Mouse (Mus musculus) CH12.LX (cell line): ENCODE measurements around the gene Filip1l. TPM values are rescaled to one million over a fixed set of nuclear protein-coding genes. Genes with fewer than 3 reads are reported as not detected.

Experiments
- DNase-seq: peaks from one replicate; pipeline ENCODE4 v3.0.0-alpha.2; 2013; ENCODE audit errors: extremely low read depth
- H3K27ac ChIP-seq: 2 replicates; pipeline ENCODE4 v1.5.1; 2012; ENCODE audit warnings: low read depth, mild to moderate bottlenecking, control low read depth, moderate library complexity; ENCODE audit not compliant: insufficient read depth
- H3K27me3 ChIP-seq: replicated peaks from 2 replicates; pipeline ENCODE3; 2012; ENCODE audit warnings: inconsistent platforms
- H3K36me3 ChIP-seq, 2 experiments: replicated peaks in 1 of 2; 2 replicates each; pipeline versions ENCODE3 to v1.6.1; 2012; ENCODE audit warnings: inconsistent platforms in 1 of 2, low read length in 1 of 2, mild to moderate bottlenecking in 1 of 2, mixed read lengths in 1 of 2, moderate library complexity in 1 of 2; ENCODE audit not compliant: control insufficient read depth in 1 of 2, insufficient read depth in 1 of 2
- H3K4me1 ChIP-seq, 2 experiments: 2 replicates each; pipeline ENCODE4 v1.6.1; 2012; ENCODE audit warnings: inconsistent platforms in 1 of 2, moderate library complexity in 1 of 2; ENCODE audit not compliant: insufficient read depth in 2 of 2, control insufficient read depth in 1 of 2
- H3K4me2 ChIP-seq: 2 replicates; pipeline ENCODE4 v1.6.1; 2012; ENCODE audit warnings: low read depth, mild to moderate bottlenecking, control low read depth; ENCODE audit not compliant: poor library complexity, insufficient read depth, severe bottlenecking
- H3K4me3 ChIP-seq, 3 experiments: fragments of 150-350 bp in 1 of 3; sonication (generic) in 1 of 3; replicated peaks in 1 of 3; 2 replicates each; pipeline versions ENCODE3 to v1.5.1; 2011 to 2012; ENCODE audit warnings: low read depth in 2 of 3, low read length in 2 of 3, mild to moderate bottlenecking in 2 of 3, moderate library complexity in 2 of 3, control low read depth in 1 of 3, improper control_type of control experiment in 1 of 3, inconsistent platforms in 1 of 3, mixed read lengths in 1 of 3; ENCODE audit not compliant: poor library complexity in 1 of 3
- H3K79me2 ChIP-seq: replicated peaks from 2 replicates; pipeline ENCODE4 v1.6.1; 2012; ENCODE audit warnings: mild to moderate bottlenecking, moderate library complexity; ENCODE audit not compliant: control insufficient read depth, poor library complexity, insufficient read depth, severe bottlenecking; ENCODE audit errors: extremely low read depth
- H3K9ac ChIP-seq: 2 replicates; pipeline ENCODE4 v1.6.1; 2012; ENCODE audit warnings: low read depth, mild to moderate bottlenecking, control low read depth, moderate library complexity; ENCODE audit not compliant: insufficient read depth
- H3K9me3 ChIP-seq: replicated peaks from 2 replicates; pipeline ENCODE3; 2012; ENCODE audit warnings: low read length, inconsistent platforms, mixed read lengths
- CHD1 ChIP-seq: IDR thresholded peaks from 2 replicates; pipeline ENCODE4 v1.6.1; 2012; ENCODE audit warnings: low read depth, low read length, improper control_type of control experiment, inconsistent platforms
- CHD2 ChIP-seq: IDR thresholded peaks from 2 replicates; pipeline ENCODE4 v1.6.1; 2011; ENCODE audit warnings: low read length, improper control_type of control experiment
- E2F4 ChIP-seq: IDR thresholded peaks from 2 replicates; pipeline ENCODE4 v1.6.1; 2011; ENCODE audit warnings: low read depth, low read length, improper control_type of control experiment; ENCODE audit not compliant: insufficient replicate concordance
- ELF1 ChIP-seq: IDR thresholded peaks from 2 replicates; pipeline ENCODE4 v1.6.1; 2014; ENCODE audit warnings: low read depth, mild to moderate bottlenecking, inconsistent platforms, low read length, improper control_type of control experiment
- EP300 ChIP-seq: IDR thresholded peaks from 2 replicates; pipeline ENCODE4 v1.6.1; 2011; ENCODE audit warnings: low read length, improper control_type of control experiment
- GABPA ChIP-seq: IDR thresholded peaks from 2 replicates; pipeline ENCODE4 v1.6.1; 2012; ENCODE audit warnings: low read depth, low read length, improper control_type of control experiment, inconsistent platforms; ENCODE audit not compliant: insufficient replicate concordance
- HCFC1 ChIP-seq: IDR thresholded peaks from 2 replicates; pipeline ENCODE4 v1.6.1; 2012; ENCODE audit warnings: low read depth, mild to moderate bottlenecking, inconsistent platforms, low read length, improper control_type of control experiment
- JUN ChIP-seq: IDR thresholded peaks from 2 replicates; pipeline ENCODE4 v1.6.1; 2011; ENCODE audit warnings: low read depth, mild to moderate bottlenecking, low read length, improper control_type of control experiment, moderate library complexity; ENCODE audit not compliant: insufficient read depth
- JUND ChIP-seq: conservative IDR thresholded peaks from 2 replicates; pipeline ENCODE4 v1.6.1; 2011; ENCODE audit warnings: low read depth, low read length, improper control_type of control experiment
- MAZ ChIP-seq: IDR thresholded peaks from 2 replicates; pipeline ENCODE4 v1.6.1; 2012; ENCODE audit warnings: low read depth, mild to moderate bottlenecking, inconsistent platforms, low read length, improper control_type of control experiment, moderate library complexity
- MEF2A ChIP-seq: IDR thresholded peaks from 2 replicates; pipeline ENCODE4 v1.6.1; 2014; ENCODE audit warnings: low read depth, mild to moderate bottlenecking, inconsistent platforms, low read length, improper control_type of control experiment, borderline replicate concordance
- MYC ChIP-seq: IDR thresholded peaks from 2 replicates; pipeline ENCODE4 v1.6.1; 2011; ENCODE audit warnings: low read depth, mild to moderate bottlenecking, improper control_type of control experiment, low read length
- NELFE ChIP-seq: IDR thresholded peaks from 2 replicates; pipeline ENCODE4 v1.6.1; 2011; ENCODE audit warnings: low read depth, low read length, improper control_type of control experiment
- PAX5 ChIP-seq: IDR thresholded peaks from 2 replicates; pipeline ENCODE4 v1.6.1; 2012; ENCODE audit warnings: low read length, inconsistent platforms, mixed read lengths
- POLR2AphosphoS2 ChIP-seq: IDR thresholded peaks from 2 replicates; pipeline ENCODE4 v1.6.1; 2011; ENCODE audit warnings: low read depth, low read length, improper control_type of control experiment
- RAD21 ChIP-seq: IDR thresholded peaks from 2 replicates; pipeline ENCODE4 v1.6.1; 2011; ENCODE audit warnings: low read depth, mild to moderate bottlenecking, low read length, improper control_type of control experiment, moderate library complexity
- RCOR1 ChIP-seq: conservative IDR thresholded peaks from 2 replicates; pipeline ENCODE4 v1.6.1; 2012; ENCODE audit warnings: low read depth, mild to moderate bottlenecking, inconsistent platforms, low read length, improper control_type of control experiment
- SIN3A ChIP-seq: IDR thresholded peaks from 2 replicates; pipeline ENCODE4 v1.6.1; 2012; ENCODE audit warnings: low read length, improper control_type of control experiment, inconsistent platforms
- TBP ChIP-seq: conservative IDR thresholded peaks from 2 replicates; pipeline ENCODE4 v1.6.1; 2011; ENCODE audit warnings: low read depth, low read length, improper control_type of control experiment
- TCF12 ChIP-seq: IDR thresholded peaks from 2 replicates; pipeline ENCODE4 v1.6.1; 2014; ENCODE audit warnings: low read depth, mild to moderate bottlenecking, inconsistent platforms, low read length, improper control_type of control experiment
- UBTF ChIP-seq: IDR thresholded peaks from 2 replicates; pipeline ENCODE4 v1.6.1; 2012; ENCODE audit warnings: low read depth, mild to moderate bottlenecking, inconsistent platforms, low read length, improper control_type of control experiment, moderate library complexity
- USF1 ChIP-seq: IDR thresholded peaks from 2 replicates; pipeline ENCODE4 v1.6.1; 2014; ENCODE audit warnings: low read depth, mild to moderate bottlenecking, inconsistent platforms, low read length, improper control_type of control experiment
- USF2 ChIP-seq: conservative IDR thresholded peaks from 2 replicates; pipeline ENCODE4 v1.6.1; 2011; ENCODE audit warnings: low read depth, low read length, improper control_type of control experiment
- ZC3H11A ChIP-seq: IDR thresholded peaks from 2 replicates; pipeline ENCODE4 v1.6.1; 2012; ENCODE audit warnings: low read depth, mild to moderate bottlenecking, inconsistent platforms, low read length, improper control_type of control experiment
- ZMIZ1 ChIP-seq: IDR thresholded peaks from 2 replicates; pipeline ENCODE4 v1.6.1; 2012; ENCODE audit warnings: low read depth, mild to moderate bottlenecking, inconsistent platforms, low read length, improper control_type of control experiment
- ZNF384 ChIP-seq: IDR thresholded peaks from 2 replicates; pipeline ENCODE4 v1.6.1; 2012; ENCODE audit warnings: low read depth, low read length, improper control_type of control experiment, inconsistent platforms
- dilution Hi-C: fragments of 300-500 bp; cut with MboI; formaldehyde crosslinking; loops from 2 replicates; pipeline ENCODE4 v1.14.3; 2020; ENCODE audit warnings: low sequenced_read_pairs; ENCODE audit not compliant: extremely low pct_unique_long_range_greater_than_20kb, extremely low pct_ligation_motif_present
- in situ Hi-C: fragments of 300-500 bp; cut with MboI; formaldehyde crosslinking; loops from 3 replicates; pipeline ENCODE4 v1.14.3; 2019; ENCODE audit warnings: low sequenced_read_pairs, low pct_ligation_motif_present, low pct_unique_long_range_greater_than_20kb, mixed read lengths
- polyA plus RNA-seq: library from polyadenylated mRNA; unstranded; fragments of >175 nt; gene quantifications from 2 replicates; pipeline ENCODE4 v1.2.1, GENCODE M21; 2012; ENCODE audit warnings: low read depth; ENCODE audit not compliant: insufficient read length
- total RNA-seq, 2 experiments: library from RNA; depleted of rRNA; stranded (reverse); fragments of 300-350 nt in 1 of 2; fragments of >200 nt in 1 of 2; gene quantifications; 2 replicates each; pipeline ENCODE4 v1.2.3; 2012 to 2014

Gene Filip1l
- total and polyA plus RNA-seq, 3 experiments: 2.1 to 17.6 (median 5.7) TPM

DNA sequence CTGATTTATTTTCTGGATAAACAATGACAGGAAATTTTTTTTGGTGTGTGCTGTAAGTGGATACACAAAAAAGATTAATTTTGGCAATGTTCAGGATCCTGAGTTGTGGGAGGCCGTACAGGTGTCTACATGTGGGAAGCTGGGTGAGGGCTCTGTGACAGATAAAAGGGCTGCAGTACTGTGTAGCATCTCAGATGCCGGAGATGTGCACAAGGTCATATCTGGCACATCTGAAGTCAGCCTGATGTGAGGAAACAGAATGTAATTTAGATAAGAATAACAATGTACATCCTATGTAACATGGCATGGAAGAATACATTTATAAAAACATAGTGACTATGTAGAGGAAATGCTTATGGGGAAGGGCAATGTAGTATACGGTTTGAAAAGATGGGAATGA lies 39.4 kb upstream of the Filip1l start:
- Histone ChIP-seq H3K27me3 (no peaks in the 10 kb centered on the region), H3K36me3 (peaks cover 3 to 44% of the 10 kb centered on the region in 2 experiments)
- in situ Hi-C loops: no loop called here

DNA sequence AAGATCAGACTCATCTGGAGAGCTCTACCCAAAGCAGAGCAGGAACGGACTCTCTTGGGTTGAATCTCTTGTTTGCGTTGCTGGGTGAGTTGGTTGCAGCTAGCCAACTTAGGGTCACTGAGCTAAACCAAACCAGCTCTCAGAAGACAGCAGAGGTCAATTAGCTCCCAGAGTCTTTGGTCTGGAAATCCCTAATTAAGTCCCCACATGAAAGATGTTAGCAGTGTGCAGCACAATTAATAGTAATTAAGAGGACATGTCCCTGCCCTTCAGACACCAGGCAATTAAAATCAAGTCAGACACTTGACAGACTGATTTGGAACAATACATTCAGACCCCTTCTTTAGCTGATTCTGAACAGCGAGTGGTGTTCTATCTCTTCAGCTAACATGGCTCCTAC lies 38.7 kb upstream of the Filip1l start:
- dilution Hi-C loops (no loop called here), in situ Hi-C loops (no loop called here)
- H3K4me1 ChIP-seq: peaks cover 0 to 7% of the 10 kb centered on the region in 2 experiments; a peak in 2 of 4 replicates
- H3K9ac ChIP-seq: no peak overlapping the region
- no peak for DNase-seq
- no peaks in the 10 kb centered on the region for H3K27me3 ChIP-seq
- peaks cover 3 to 40% of the 10 kb centered on the region in 2 experiments for H3K36me3 ChIP-seq
- no peaks in the 10 kb centered on the region for H3K9me3 ChIP-seq
- no peak overlapping the region for H3K4me2 ChIP-seq
- TF ChIP-seq ZC3H11A (no peak), MYC (no peak), TBP (no peak), USF2 (no peak), JUND (no peak), MAZ (no peak), PAX5 (no peak), EP300 (no peak), ZNF384 (no peak), E2F4 (no peak), RCOR1 (no peak), HCFC1 (no peak), CHD2 (no peak), RAD21 (no peak)
- no peak overlapping the region for H3K4me3 ChIP-seq
- H3K79me2 ChIP-seq: no peaks in the 10 kb centered on the region
- no peak overlapping the region for H3K27ac ChIP-seq

More for the DNA sequence above, 39.4 kb upstream of the Filip1l start:
- dilution Hi-C loops: no loop called here
- no peaks in the 10 kb centered on the region for H3K9me3 ChIP-seq
- no peak overlapping the region for H3K4me3 ChIP-seq
- DNase-seq: no peak
- H3K79me2 ChIP-seq: no peaks in the 10 kb centered on the region
- no peak overlapping the region for H3K9ac ChIP-seq
- peaks cover 0 to 7% of the 10 kb centered on the region in 2 experiments; a peak in 2 of 4 replicates for H3K4me1 ChIP-seq
- TF ChIP-seq SIN3A (no peak), GABPA (no peak), POLR2AphosphoS2 (no peak), RCOR1 (no peak), MEF2A (no peak), USF1 (no peak), MAZ (no peak), ZMIZ1 (no peak), HCFC1 (no peak), ELF1 (no peak), E2F4 (no peak), NELFE (no peak), USF2 (no peak), JUN (no peak), CHD1 (no peak), UBTF (no peak), TCF12 (no peak)
- H3K27ac ChIP-seq: no peak overlapping the region
- H3K4me2 ChIP-seq: no peak overlapping the region
